Mouse (Mus musculus) heart, adult 9 months (tissue): ENCODE results near the gene Zkscan14.

Experiments used
- DNase-seq, 2 experiments: peaks; one replicate each; pipeline ENCODE4 v3.0.0; 2022; ENCODE audit warnings: low spot score in 2 of 2

The Zkscan14 gene

DNA sequence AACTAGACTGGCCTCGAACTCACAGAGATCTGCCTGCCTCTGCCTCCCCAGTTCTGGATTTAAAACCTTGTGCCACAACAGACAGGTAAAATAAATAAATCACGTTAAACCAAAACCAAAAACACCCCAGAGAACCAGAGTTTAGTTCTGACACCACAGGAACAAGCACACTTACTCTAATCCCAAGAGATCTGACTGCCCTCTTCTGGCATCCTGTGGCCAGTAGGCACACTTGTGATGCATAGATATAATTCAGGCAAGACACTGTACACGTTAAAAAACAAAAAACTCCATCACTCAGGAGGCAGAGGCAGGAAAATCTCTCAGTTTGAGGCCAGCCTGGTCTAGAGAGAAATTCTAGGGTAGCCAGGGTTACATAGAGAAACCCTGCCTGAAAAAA is 778 bp upstream of the Zkscan14 start:
- DNase-seq = no peak

DNA sequence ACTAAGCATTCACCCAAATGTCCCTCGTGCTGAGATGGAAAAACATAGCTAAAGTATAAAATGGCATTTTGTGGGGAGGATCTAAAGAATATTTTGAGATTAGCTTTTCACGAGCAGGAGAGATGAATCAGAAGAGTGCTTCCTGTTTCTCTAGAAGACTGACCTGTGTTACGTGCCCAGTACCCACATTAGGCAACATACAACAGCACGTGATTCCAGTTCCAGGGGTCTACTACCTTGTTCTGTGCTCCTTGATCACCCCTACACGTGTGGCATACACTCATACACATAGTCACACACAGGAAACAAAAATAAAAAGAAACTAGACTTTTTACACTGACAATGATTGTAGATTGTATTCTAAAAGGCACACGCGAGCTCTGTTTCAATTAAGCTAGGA is 1.3 kb downstream of the Zkscan14 start:
- DNase-seq = no peak

DNA sequence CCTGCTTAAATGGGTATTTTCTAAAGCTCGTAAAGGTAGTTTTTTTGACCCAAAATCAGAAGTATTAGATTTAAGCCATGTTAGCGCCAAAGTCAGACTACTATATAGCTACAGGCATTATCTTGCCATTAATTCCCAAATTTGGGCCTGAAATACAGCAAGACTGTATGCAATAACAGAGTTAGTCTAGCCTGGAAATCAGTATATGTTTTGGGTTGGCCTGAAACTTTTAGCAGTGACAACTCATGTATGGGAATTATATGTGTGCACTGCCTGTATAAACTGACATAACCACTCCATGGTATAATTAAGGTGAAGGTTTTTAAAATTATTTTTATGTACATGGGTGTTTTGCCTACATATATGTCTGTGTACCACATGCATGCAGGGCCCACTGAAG is 9.7 kb downstream of the Zkscan14 start, which contains the start of gene Atp5j2:
Atp5j2 (minus strand) TSS at position 101 of the 400 bp plus-strand sequence.
- no peak for DNase-seq

DNA sequence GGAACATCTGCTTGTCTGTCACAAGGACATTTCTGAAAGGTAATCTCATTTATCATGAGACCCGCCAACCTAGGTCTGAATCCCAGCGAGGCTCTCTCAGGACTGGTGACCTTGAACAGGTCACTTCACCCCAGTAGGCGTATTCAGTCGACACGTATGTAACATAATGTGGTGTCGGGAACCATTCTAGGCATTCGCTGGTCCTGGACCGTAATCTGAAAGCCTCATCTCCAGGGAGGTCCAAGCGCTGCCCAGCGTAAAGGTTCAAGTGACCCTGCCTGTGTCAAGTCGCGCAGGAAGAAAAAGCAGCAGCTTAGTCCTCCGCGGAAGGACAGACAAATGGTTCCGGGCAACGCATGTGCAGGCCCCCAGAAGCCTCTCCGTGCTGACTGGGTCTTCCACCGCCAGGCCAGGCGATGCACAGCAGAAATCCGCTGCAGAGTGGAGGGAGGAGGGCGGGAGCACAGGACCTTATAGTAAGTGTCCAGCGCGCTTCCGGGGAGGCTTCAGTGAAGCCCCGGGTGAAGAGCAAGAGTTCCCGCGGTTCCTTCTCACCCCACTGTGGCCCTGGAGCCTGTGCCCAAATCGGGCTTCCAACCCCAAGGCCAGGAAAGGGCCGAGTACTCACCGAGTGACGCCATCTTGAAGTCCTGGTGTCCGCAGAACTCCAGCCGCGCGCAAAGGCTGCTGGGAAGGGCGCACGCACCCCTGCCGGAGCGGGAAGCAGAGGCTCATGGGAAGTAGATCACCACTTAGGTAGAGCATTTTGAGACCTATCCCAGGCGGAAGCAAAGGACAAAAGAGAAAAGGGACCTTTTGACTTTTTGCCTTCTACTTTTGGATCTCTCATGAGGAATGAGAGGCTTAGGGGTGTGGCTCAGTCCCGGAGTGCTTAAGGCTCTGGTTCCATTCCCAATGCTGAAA is 10.5 kb downstream of the Zkscan14 start:
- DNase-seq = peak; percentile 91

DNA sequence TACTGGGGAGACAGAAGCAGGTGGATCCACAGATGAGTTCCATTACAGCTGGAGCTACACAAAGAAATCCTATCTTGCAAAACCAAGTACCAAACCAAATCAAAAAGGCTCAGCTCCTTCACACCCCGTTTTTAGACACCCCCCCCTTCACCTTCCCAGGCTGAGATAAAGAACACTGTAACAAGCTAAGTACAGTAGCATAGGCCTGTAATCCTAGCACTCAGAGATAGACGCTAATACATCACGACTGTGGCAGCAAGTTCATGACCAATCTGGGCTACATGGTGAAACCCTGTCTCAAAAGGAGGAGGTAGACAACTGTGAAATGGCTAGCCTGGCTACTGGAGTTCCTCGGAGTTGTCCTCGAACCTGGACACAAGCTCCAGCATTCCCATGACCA is 11.3 kb downstream of the Zkscan14 start:
- no peak for DNase-seq

DNA sequence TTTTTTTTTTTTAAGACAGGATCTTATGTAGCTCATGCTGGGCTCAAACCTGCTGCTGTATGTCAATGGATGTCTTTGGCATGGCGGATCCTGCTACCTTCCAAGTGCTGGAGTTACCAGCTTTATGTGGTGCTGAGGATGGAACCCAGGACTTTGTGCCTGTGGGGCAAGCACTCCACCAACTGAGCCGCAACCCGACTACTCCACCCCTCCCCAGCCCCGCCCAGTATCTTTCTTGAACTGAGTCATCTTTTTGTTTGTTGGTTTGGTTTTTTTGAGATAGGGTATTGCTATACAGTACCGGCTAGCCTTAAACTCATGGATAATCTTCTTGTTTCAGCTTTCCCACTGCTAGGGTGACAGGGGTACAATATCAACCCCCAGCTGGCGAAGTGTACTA is 12.3 kb downstream of the Zkscan14 start:
- DNase-seq = no peak

DNA sequence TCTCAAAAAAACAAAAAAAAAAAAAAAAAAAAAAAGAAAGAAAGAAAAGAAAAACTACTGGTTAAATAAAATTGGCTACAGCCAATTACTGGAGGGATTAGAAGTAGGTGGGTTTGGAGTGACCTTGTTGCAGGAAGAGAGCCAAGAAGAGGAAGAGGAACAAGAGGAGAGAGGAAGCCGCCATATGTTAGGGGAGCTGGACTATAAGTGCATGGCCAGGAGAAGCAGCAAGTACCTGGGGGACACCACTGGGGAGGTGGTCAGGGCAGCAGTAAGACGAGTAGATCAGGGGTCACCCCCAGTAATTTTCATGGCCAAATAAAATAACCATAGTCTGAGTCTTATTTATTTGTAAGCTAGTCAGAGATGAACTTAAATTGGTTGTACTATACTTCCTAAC is 16.4 kb downstream of the Zkscan14 start:
- no peak for DNase-seq

DNA sequence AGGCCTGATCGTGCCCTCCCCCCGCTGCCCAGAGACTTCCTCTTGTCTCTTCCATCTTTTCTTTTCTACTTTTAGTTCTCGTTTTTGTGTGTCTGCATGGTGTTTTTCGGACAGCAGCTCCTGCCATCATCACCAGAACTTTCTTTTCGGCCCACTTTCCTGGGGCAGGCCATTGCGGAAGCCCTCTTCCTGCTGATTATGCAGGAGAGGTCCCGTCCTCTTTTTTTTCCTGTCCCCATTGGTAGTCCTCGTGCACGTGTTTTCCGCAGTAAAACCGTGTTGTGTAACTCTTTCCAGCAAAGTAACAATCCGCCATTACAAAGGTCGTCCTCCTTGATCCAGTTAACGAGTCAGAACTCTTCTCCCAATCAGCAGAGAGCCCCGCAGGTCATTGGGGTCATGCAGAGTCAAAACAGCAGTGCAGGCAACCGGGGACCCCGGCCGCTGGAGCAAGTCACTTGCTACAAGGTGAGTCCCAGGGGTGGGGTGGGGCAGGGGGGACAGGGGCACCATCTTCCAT is 23.1 kb downstream of the Zkscan14 start:
- DNase-seq = peak in 1 of 2 experiments; percentile 32

DNA sequence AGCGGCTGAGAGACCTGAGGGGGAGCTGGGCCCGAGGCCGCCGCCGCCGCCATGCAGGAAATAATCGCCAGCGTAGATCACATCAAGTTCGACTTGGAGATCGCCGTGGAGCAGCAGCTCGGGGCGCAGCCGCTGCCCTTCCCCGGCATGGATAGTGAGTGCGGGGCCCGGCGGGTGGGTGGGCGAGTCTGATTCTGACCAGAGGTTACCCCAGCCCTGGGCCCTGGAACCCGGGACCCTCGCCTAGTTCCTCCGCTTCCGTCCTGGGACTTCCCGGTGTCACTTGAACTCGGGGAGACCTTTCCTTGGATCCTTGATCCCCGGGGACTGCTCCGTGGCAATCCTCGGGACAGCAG is 34.4 kb downstream of the Zkscan14 start:
- no peak for DNase-seq

DNA sequence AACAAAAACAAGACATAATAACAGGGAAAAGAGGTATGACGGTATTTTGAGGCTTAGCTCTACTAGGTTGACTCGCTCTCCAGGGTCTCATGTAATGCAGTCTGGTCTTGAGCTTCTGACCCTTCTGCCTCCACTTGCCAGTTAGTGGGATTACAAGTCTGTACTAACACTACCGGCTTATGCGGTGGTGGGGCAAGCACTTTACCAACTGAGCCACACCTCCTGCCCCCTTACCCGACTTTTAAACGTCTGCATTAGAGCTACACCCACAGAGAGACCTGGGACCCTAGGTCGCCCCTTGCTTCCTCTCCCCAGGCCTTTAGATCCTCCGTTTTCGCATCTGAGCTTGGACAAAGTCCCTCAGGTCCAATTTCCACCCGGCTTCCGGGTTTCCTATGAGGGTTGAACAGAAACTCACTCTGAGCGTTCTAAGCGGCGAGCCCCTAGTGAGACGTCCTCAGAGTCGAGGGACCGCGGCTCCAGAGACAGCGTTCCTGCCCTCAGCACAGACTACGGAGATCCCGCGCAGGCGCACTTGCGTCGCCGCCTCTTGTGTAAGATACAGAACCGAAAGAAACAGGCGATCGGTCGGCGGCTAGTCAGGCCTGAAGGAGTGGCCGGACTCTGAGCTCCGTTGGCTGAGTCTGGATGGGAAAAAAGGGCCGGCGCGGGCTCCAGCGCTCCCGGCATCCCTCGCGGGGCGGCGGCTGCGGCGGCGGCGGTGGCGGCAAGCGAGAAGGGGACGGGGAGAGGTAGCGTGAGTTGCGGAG is 34.9 kb downstream of the Zkscan14 start, which contains the start of the genes Ptcd1 and Cpsf4:
Ptcd1 (minus strand) TSS at position 573 of the 770 bp plus-strand sequence.
Cpsf4 (plus strand) TSS at position 678 of the 770 bp plus-strand sequence.
- DNase-seq = peak; percentile 97 to 99

DNA sequence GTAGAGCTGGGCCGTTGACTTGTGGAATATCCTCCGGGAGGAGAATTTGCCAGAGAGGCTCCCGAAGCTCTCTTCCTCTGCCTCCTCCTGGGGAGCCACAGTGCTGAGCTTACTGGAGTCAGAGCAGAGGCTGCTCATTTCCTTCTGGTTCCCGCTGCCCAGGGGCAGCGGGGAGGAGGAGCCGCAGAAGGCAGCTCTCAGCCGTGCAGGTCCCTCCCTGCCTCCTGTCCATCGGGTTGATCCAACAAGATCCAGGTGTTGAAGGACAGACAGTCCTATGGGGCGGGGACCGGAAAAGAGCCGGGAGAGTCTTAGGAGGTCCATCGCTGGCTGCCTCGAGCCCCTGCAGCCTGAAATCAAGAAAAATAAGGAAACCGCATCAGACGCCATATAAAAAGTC is 36.5 kb downstream of the Zkscan14 start:
- no peak for DNase-seq

DNA sequence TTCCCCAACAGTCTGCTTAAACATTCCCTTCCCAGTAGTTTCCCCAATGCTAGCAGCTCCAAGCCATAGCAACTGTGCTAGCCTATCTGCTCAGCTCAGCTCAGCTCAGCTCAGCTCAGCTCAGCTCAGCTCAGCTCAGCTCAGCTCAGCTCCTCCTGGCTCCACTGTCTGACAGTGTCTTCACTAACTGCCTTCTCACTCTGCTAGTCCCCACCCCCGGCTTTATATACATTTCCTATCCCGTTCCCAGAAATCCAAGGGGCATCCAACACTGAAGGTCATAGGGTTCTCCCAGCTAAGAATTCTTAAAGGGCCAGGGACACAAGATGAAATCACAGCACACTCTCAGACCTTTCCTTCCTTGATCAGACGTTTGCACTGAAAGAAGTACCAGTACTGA is 37.0 kb downstream of the Zkscan14 start:
- DNase-seq = no peak

DNA sequence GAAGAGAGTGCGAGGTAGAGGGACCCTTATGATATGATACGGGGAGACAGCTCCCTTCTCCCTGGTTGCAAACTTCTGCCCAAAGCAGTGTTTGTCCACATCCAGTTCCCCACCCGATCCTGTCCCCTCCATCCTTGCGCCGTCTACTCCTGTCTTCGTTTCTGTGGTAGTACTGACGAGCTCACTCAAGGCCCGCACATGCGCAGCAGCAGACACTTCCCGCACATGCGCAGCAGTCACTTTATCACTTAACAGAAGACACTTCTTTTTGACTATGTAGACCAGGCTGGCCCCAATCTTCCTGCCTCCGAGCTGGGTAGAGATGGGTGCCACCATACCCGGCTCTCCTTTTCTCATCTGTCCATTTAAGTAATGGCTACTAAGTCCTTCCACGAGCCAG is 40.3 kb downstream of the Zkscan14 start:
- DNase-seq = no peak

DNA sequence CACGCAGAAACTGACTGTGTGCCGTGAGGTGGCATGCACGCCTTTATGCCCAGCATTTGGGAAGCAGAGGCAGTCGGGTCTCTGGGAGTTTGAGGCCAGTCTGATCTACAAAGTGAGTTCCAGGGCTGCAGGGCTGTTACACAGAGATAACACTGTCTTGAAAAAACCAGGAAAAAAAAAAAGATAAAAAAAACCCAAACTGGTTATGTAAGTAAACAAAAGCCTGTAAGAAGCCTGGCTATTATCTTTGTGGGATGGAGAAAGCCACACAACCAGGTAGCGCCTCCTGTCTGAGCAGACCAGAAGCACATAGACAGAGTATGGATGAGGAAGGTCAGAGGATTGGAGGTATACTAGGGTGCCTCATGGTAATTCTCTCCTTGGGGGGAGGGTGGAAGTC is 49.0 kb downstream of the Zkscan14 start:
- DNase-seq = no peak

DNA sequence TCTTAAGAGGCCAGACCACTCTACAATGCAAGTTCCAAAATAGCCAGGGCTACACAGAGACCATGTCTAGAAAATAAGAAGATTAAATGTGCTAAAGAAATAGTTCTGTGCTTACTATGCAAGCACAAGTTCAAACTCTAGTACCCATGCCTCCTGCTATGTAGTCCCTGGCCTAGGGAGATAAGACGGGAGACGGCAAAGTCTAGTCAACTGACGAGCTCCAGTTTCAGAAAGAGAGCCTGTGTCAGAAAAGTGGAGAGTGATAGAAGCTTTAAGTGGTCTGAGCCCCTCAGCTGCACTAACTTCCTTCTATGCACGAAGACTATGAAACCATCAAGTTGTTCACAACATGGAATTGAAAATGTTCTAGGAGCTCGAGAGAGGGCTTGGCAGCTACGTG is 52.4 kb downstream of the Zkscan14 start:
- DNase-seq = no peak

DNA sequence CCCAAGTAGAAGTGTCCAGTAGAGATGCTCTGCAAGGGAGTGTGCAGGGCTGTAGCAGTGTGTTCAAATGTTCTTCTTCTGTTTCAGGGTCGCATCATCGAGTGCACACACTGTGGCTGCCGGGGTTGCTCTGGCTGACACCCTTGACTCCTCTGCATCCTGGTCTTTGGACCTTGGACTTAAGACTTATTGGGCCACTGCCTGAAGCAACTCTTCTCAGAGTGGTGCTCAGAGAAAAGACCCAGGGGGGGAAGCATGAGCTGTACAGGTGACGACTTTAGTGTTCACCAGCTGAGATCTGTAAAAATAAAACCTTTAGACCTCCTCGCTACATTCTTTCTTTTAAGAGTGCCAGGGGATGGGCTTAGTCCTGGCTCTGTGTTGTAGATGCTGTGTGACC is 53.9 kb downstream of the Zkscan14 start:
- no peak for DNase-seq
